Comparison of ENCODE assay signal across 27 mouse cellular contexts in genomic region chr19:53533810-53534601, GRCm38 (mm10). TPM values are rescaled to one million over a fixed set of nuclear protein-coding genes. Genes with fewer than 3 reads are reported as not detected.
DNase-seq lines count a peak whose midpoint lies in the region; ATAC-seq and TF ChIP-seq lines count a peak whose summit lies in the region.
"Had no signal": no experiment of that assay in that cellular context is flagged by ENCODE, and none has a peak within 500 bp of the region (broad histone marks: within the 10 kb centered on the region; RNA-seq: fewer than 3 reads in every experiment).

No protein-coding gene starts in this region.

- H3K36me3 ChIP-seq in intestine, postnatal 0 days (ENCODE audit: control insufficient read depth, insufficient read depth), result peaks cover 21% of the 10 kb centered on the region
- no peaks in the 10 kb centered on the region; the same call in 1 of the 2 replicates for H3K36me3 ChIP-seq in intestine, embryonic 15.5 days
- H3K36me3 ChIP-seq in MEL (ENCODE audit: control insufficient read depth in 1 of 2, insufficient read depth in 2 of 2, low read length in 2 of 2), result peaks cover 0 to 26% of the 10 kb centered on the region in 2 experiments; a peak in 3 of 4 replicates
- H3K36me3 ChIP-seq: embryonic facial prominence, embryonic 12.5 days had no signal

- H3K4me2 ChIP-seq in intestine, postnatal 0 days (replicated peaks; ENCODE audit: low read depth), result no peak overlapping the region
- no peak overlapping the region for H3K4me2 ChIP-seq in intestine, embryonic 15.5 days (replicated peaks)
- H3K4me2 ChIP-seq: embryonic facial prominence, embryonic 12.5 days; heart, embryonic 15.5 days; kidney, embryonic 15.5 days; liver, embryonic 12.5 days had no signal

- no peak for ATAC-seq in intestine, postnatal 0 days
- no peak for ATAC-seq in intestine, embryonic 15.5 days
- peak; percentile 27 for ATAC-seq in megakaryocyte progenitor cell, adult 5-6 weeks (replicated peaks; ENCODE audit: poor library complexity)
- ATAC-seq: forebrain, embryonic 14.5 days; liver, embryonic 12.5 days; liver, postnatal 0 days; midbrain, embryonic 16.5 days; Patski had no signal

- no peak for TF ChIP-seq POLR2A in MEL (IDR thresholded peaks at IDR 0.05; ENCODE audit: control insufficient read depth in 1 of 2, insufficient read depth in 1 of 2, low read depth in 1 of 2, low read length in 2 of 2, poor library complexity in 1 of 2)

- H3K4me3 ChIP-seq in intestine, postnatal 0 days (ENCODE audit: low read depth, low read length), result no peak overlapping the region
- H3K4me3 ChIP-seq in intestine, embryonic 15.5 days (replicated peaks), result no peak overlapping the region
- H3K4me3 ChIP-seq in MEL (ENCODE audit: control insufficient read depth in 1 of 2, insufficient read depth in 1 of 2, low read depth in 2 of 2, low read length in 2 of 2), result no peak overlapping the region
- H3K4me3 ChIP-seq: embryonic facial prominence, embryonic 12.5 days; heart, embryonic 10.5 days; heart, embryonic 15.5 days; kidney, embryonic 15.5 days; liver, embryonic 12.5 days; midbrain, embryonic 10.5 days had no signal

- 91% methylated on average over 15 of the region's 15 CpGs for WGBS in intestine, postnatal 0 days
- 93% methylated on average over 15 of the region's 15 CpGs for WGBS in intestine, embryonic 15.5 days

- no peak for TF ChIP-seq CTCF in intestine, postnatal 0 days (IDR thresholded peaks at IDR 0.05; ENCODE audit: low read depth)
- TF ChIP-seq CTCF in MEL (IDR thresholded peaks at IDR 0.05 in 2 of 3, conservative IDR thresholded peaks at IDR 0.05 in 1 of 3; ENCODE audit: control insufficient read depth in 1 of 3, insufficient read depth in 1 of 3, low read depth in 2 of 3, low read length in 3 of 3, poor library complexity in 1 of 3, severe bottlenecking in 1 of 3), result no peak; a peak in 1 of 6 replicates

- H3K79me2 ChIP-seq in MEL (ENCODE audit: control insufficient read depth, insufficient read depth, low read length, poor library complexity), result peaks cover 8% of the 10 kb centered on the region

- H3K9me3 ChIP-seq in intestine, postnatal 0 days (ENCODE audit: control insufficient read depth), result no peaks in the 10 kb centered on the region
- H3K9me3 ChIP-seq in intestine, embryonic 15.5 days, result no peaks in the 10 kb centered on the region
- no peaks in the 10 kb centered on the region for H3K9me3 ChIP-seq in MEL (replicated peaks; ENCODE audit: insufficient read depth, low read length)
- H3K9me3 ChIP-seq: embryonic facial prominence, embryonic 12.5 days; heart, embryonic 10.5 days; heart, embryonic 15.5 days; kidney, embryonic 15.5 days; liver, embryonic 12.5 days; midbrain, embryonic 10.5 days had no signal

- TF ChIP-seq EP300 in MEL (IDR thresholded peaks at IDR 0.05; ENCODE audit: low read depth in 1 of 2, low read length in 2 of 2), result peak; percentile 57

- no peak; the same call in 1 of the 2 replicates for TF ChIP-seq RAD21 in MEL (IDR thresholded peaks at IDR 0.05; ENCODE audit: low read depth, low read length)

- 0 out of 2 replicates have a peak, but pooled peaks cover 5% of the 10 kb centered on the region for H3K4me1 ChIP-seq in intestine, postnatal 0 days (replicated peaks; ENCODE audit: control insufficient read depth, insufficient read depth, low read length)
- peaks cover 22% of the 10 kb centered on the region for H3K4me1 ChIP-seq in intestine, embryonic 15.5 days (replicated peaks)
- peaks cover 5 to 28% of the 10 kb centered on the region in 2 experiments for H3K4me1 ChIP-seq in MEL (ENCODE audit: control insufficient read depth in 1 of 2, insufficient read depth in 2 of 2, low read length in 2 of 2)

- 0 out of 2 replicates have a peak overlapping the region, but pooled peaks have one; percentile 3 for H3K9ac ChIP-seq in intestine, postnatal 0 days (ENCODE audit: low read depth, low read length)
- H3K9ac ChIP-seq in intestine, embryonic 15.5 days, result no peak overlapping the region
- H3K9ac ChIP-seq in MEL (ENCODE audit: control insufficient read depth, low read depth, low read length, poor library complexity, severe bottlenecking), result no peak overlapping the region
- H3K9ac ChIP-seq: embryonic facial prominence, embryonic 12.5 days; heart, embryonic 15.5 days; kidney, embryonic 15.5 days; liver, embryonic 12.5 days; liver, postnatal 0 days had no signal

- no peaks in the 10 kb centered on the region for H3K27me3 ChIP-seq in intestine, postnatal 0 days (replicated peaks; ENCODE audit: control insufficient read depth, insufficient read depth, low read length)
- H3K27me3 ChIP-seq in intestine, embryonic 15.5 days (replicated peaks), result no peaks in the 10 kb centered on the region
- H3K27me3 ChIP-seq in MEL (ENCODE audit: control insufficient read depth in 1 of 2, insufficient read depth in 2 of 2, low read length in 2 of 2), result no peaks in the 10 kb centered on the region
- H3K27me3 ChIP-seq: heart, embryonic 15.5 days; Patski had no signal

- peak; percentile 90 for DNase-seq in MEL (ENCODE audit: low read depth, low spot score)
- DNase-seq in kidney, postnatal 14 days, result no peak
- no peak for DNase-seq in kidney, postnatal 10 days
- DNase-seq: adrenal gland, postnatal 14 days; cerebellum, adult 11 months; embryo, embryonic 11 days; gastrocnemius, postnatal 25 days; heart, adult 11 months; kidney, adult 18-20 months; kidney, postnatal 4 days; layer of hippocampus, postnatal 36 days; liver, postnatal 0 days; lung, postnatal 36 days; right cerebral cortex, adult 18-20 months; right cerebral cortex, postnatal 4 days had no signal

- no peak overlapping the region for H3K27ac ChIP-seq in intestine, postnatal 0 days (ENCODE audit: low read depth, low read length)
- H3K27ac ChIP-seq in intestine, embryonic 15.5 days, result no peak overlapping the region
- H3K27ac ChIP-seq in MEL (ENCODE audit: control insufficient read depth, low read depth, low read length), result peak overlapping the region; percentile 33; the same call in 1 of the 2 replicates
- H3K27ac ChIP-seq: embryonic facial prominence, embryonic 12.5 days; heart, embryonic 10.5 days; heart, embryonic 15.5 days; kidney, embryonic 15.5 days; liver, embryonic 12.5 days; midbrain, embryonic 10.5 days had no signal

TF ChIP-seq in MEL, 35 proteins besides CTCF, POLR2A, EP300 and RAD21 (continues in another document):
- TF ChIP-seq TCF12 (IDR thresholded peaks at IDR 0.05; ENCODE audit: low read depth, low read length), result peak; percentile 38; the same call in 1 of the 2 replicates
- TF ChIP-seq MEF2A (IDR thresholded peaks at IDR 0.05; ENCODE audit: extremely low read depth, insufficient replicate concordance, low read depth, low read length, poor library complexity, severe bottlenecking), result no peak
- TF ChIP-seq JUND (IDR thresholded peaks at IDR 0.05; ENCODE audit: low read depth, low read length), result no peak
- TF ChIP-seq SIN3A (IDR thresholded peaks at IDR 0.05; ENCODE audit: low read length), result peak; percentile 54
- no peak for TF ChIP-seq BHLHE40 (IDR thresholded peaks at IDR 0.05; ENCODE audit: borderline replicate concordance, low read depth, low read length)
- TF ChIP-seq NELFE (IDR thresholded peaks at IDR 0.05; ENCODE audit: low read depth, low read length), result no peak
- no peak for TF ChIP-seq POLR2AphosphoS5 (IDR thresholded peaks at IDR 0.05; ENCODE audit: borderline replicate concordance, low read depth, low read length)
- no peak for TF ChIP-seq POLR2AphosphoS2 (IDR thresholded peaks at IDR 0.05; ENCODE audit: low read length)
- TF ChIP-seq GABPA (IDR thresholded peaks at IDR 0.05; ENCODE audit: low read depth, low read length), result no peak
- TF ChIP-seq ELF1 (IDR thresholded peaks at IDR 0.05; ENCODE audit: low read depth, low read length), result no peak
- no peak for TF ChIP-seq MXI1 (IDR thresholded peaks at IDR 0.05; ENCODE audit: low read depth, low read length)
- TF ChIP-seq UBTF (IDR thresholded peaks at IDR 0.05; ENCODE audit: borderline replicate concordance, insufficient read depth, low read depth, low read length), result no peak
- TF ChIP-seq MAX (IDR thresholded peaks at IDR 0.05; ENCODE audit: low read length), result no peak
- TF ChIP-seq ZNF384 (IDR thresholded peaks at IDR 0.05; ENCODE audit: low read depth, low read length), result no peak
- TF ChIP-seq KAT2A (conservative IDR thresholded peaks at IDR 0.05; ENCODE audit: low read depth, low read length), result no peak
- TF ChIP-seq MYC (IDR thresholded peaks at IDR 0.05; ENCODE audit: low read depth, low read length), result no peak
- TF ChIP-seq CHD2 (IDR thresholded peaks at IDR 0.05; ENCODE audit: low read length), result no peak
- no peak for TF ChIP-seq MYB (IDR thresholded peaks at IDR 0.05; ENCODE audit: low read depth, low read length)
- TF ChIP-seq RCOR1 (IDR thresholded peaks at IDR 0.05; ENCODE audit: low read depth, low read length), result no peak
- peak; percentile 93 for TF ChIP-seq TAL1 (IDR thresholded peaks at IDR 0.05; ENCODE audit: low read length)
- no peak for TF ChIP-seq E2F4 (IDR thresholded peaks at IDR 0.05; ENCODE audit: borderline replicate concordance, low read depth, low read length)
- TF ChIP-seq MAZ (IDR thresholded peaks at IDR 0.05; ENCODE audit: low read depth, low read length), result no peak
- TF ChIP-seq CHD1 (IDR thresholded peaks at IDR 0.05; ENCODE audit: low read depth, low read length), result no peak
- no peak for TF ChIP-seq HCFC1 (IDR thresholded peaks at IDR 0.05; ENCODE audit: low read depth, low read length)
- TF ChIP-seq USF1 (IDR thresholded peaks at IDR 0.05; ENCODE audit: low read depth, low read length), result peak; percentile 18; the same call in 1 of the 2 replicates

RNA-seq across cellular contexts. Expression of gene Dusp5, which starts 5.1 kb away (rescaled TPM):
- polyA plus RNA-seq in intestine, postnatal 0 days (2015; fragmentation: Nextera tagmentation; extraction: Ambion mirVana), result 12.4 and 14.6 TPM in 2 replicates
- 8.7 and 9.0 TPM in 2 replicates for polyA plus RNA-seq in intestine, embryonic 15.5 days (2015; fragmentation: Nextera tagmentation; extraction: Ambion mirVana)
- 7.6 and 11.7 TPM in 2 replicates for total RNA-seq in MEL (2012; rRNA removed)
- 10 to 100 TPM in 1 of 2 experiments, not detected in 1; 13.8 TPM for polyA plus RNA-seq in MEL (2012; ENCODE audit: insufficient read depth in 1 of 2, insufficient read length in 2 of 2, low read depth in 1 of 2, low replicate concordance in 2 of 2, missing spikeins in 1 of 2)
- total RNA-seq in megakaryocyte progenitor cell, adult 5-6 weeks (2015), result 6.8 and 7.1 TPM in 2 replicates
- 3.4 and 6.0 TPM in 2 replicates for total RNA-seq in megakaryocyte progenitor cell, adult 5-6 weeks (2017)

RNA-seq across cellular contexts. Expression of gene Nutf2-ps1, which starts 54.9 kb away (rescaled TPM):
- polyA plus RNA-seq in intestine, postnatal 0 days (2015; fragmentation: Nextera tagmentation; extraction: Ambion mirVana), result 105 and 125 TPM in 2 replicates
- polyA plus RNA-seq in intestine, embryonic 15.5 days (2015; fragmentation: Nextera tagmentation; extraction: Ambion mirVana), result 366 and 397 TPM in 2 replicates
- 35.8 and 53.1 TPM in 2 replicates for total RNA-seq in MEL (2012; rRNA removed)
- 100 to 1,000 TPM in 1 of 2 experiments, not detected in 1; 398 TPM for polyA plus RNA-seq in MEL (2012; ENCODE audit: insufficient read depth in 1 of 2, insufficient read length in 2 of 2, low read depth in 1 of 2, low replicate concordance in 2 of 2, missing spikeins in 1 of 2)
- 60.9 and 62.8 TPM in 2 replicates for total RNA-seq in megakaryocyte progenitor cell, adult 5-6 weeks (2015)
- 141 and 174 TPM in 2 replicates for total RNA-seq in megakaryocyte progenitor cell, adult 5-6 weeks (2017)
